Mouse (Mus musculus): Measurements from ENCODE around the gene Atxn1. TPM values are rescaled to one million over a fixed set of nuclear protein-coding genes. Genes with fewer than 3 reads are reported as not detected.

Atxn1 gene
- polyA plus RNA-seq, 1 experiment from 2014 or later, result 9.0 TPM

GRCm38 (mm10) chr13:45571795-45572262, 393.0 kb downstream of the Atxn1 start:
- Histone ChIP-seq H3K9ac (no peak overlapping the region), H3K27ac (peak overlapping the region; percentile 64), H3K27me3 (replicated peaks) (no peaks in the 10 kb centered on the region), H3K9me3 (no peaks in the 10 kb centered on the region), H3K4me2 (peak overlapping the region; percentile 38), H3K4me1 (peaks cover 17% of the 10 kb centered on the region), H3K36me3 (replicated peaks) (no peaks in the 10 kb centered on the region), H3K4me3 (0 out of 2 replicates have a peak overlapping the region, but pooled peaks have one; percentile 12)
- WGBS, result under 1% methylated on average over 6 of the region's 6 CpGs
- peak; percentile 89 for ATAC-seq (replicated peaks)

- Histone ChIP-seq H3K4me1 (peaks cover 13% of the 10 kb centered on the region), H3K9me3 (no peaks in the 10 kb centered on the region), H3K4me3 (no peak overlapping the region), H3K27ac (no peak overlapping the region), H3K9ac (no peak overlapping the region), H3K27me3 (replicated peaks) (no peaks in the 10 kb centered on the region), H3K36me3 (replicated peaks) (no peaks in the 10 kb centered on the region), H3K4me2 (no peak overlapping the region)
- no peak for ATAC-seq (replicated peaks)
- 77% methylated on average over 7 of the region's 7 CpGs for WGBS
These were observed 394.9 kb downstream of the Atxn1 start for GRCm38 (mm10) chr13:45569932-45570331.

GRCm38 (mm10) chr13:45564946-45565345, 399.9 kb downstream of the Atxn1 start:
- Histone ChIP-seq H3K9ac (no peak overlapping the region), H3K27me3 (replicated peaks) (no peaks in the 10 kb centered on the region), H3K9me3 (no peaks in the 10 kb centered on the region), H3K4me3 (no peak overlapping the region), H3K4me2 (no peak overlapping the region), H3K4me1 (no peaks in the 10 kb centered on the region), H3K27ac (no peak overlapping the region), H3K36me3 (replicated peaks) (no peaks in the 10 kb centered on the region)
- no peak for ATAC-seq (replicated peaks)
- 64% methylated on average over 4 of the region's 4 CpGs for WGBS

GRCm38 (mm10) chr13:45562011-45562410, 402.8 kb downstream of the Atxn1 start:
- no peak for ATAC-seq (replicated peaks)
- Histone ChIP-seq H3K4me2 (no peak overlapping the region), H3K4me1 (no peaks in the 10 kb centered on the region), H3K27ac (no peak overlapping the region), H3K27me3 (replicated peaks) (no peaks in the 10 kb centered on the region), H3K9ac (no peak overlapping the region), H3K4me3 (no peak overlapping the region), H3K9me3 (no peaks in the 10 kb centered on the region), H3K36me3 (replicated peaks) (no peaks in the 10 kb centered on the region)
- WGBS, result 71% methylated on average over 9 of the region's 9 CpGs

GRCm38 (mm10) chr13:45560543-45560942, 404.3 kb downstream of the Atxn1 start:
- H3K27me3 ChIP-seq (replicated peaks), result no peaks in the 10 kb centered on the region
- H3K27ac ChIP-seq, result no peak overlapping the region
- H3K9me3 ChIP-seq, result no peaks in the 10 kb centered on the region
- H3K4me2 ChIP-seq, result no peak overlapping the region
- no peaks in the 10 kb centered on the region for H3K4me1 ChIP-seq
- 0 out of 2 replicates have a peak, but pooled peaks cover 2% of the 10 kb centered on the region for H3K36me3 ChIP-seq (replicated peaks)
- no peak overlapping the region for H3K9ac ChIP-seq
- H3K4me3 ChIP-seq, result no peak overlapping the region
- ATAC-seq (replicated peaks), result no peak
- WGBS, result 76% methylated on average over 7 of the region's 7 CpGs

GRCm38 (mm10) chr13:45559258-45559657, 405.6 kb downstream of the Atxn1 start:
- Histone ChIP-seq H3K9ac (no peak overlapping the region), H3K36me3 (replicated peaks) (0 out of 2 replicates have a peak, but pooled peaks cover 2% of the 10 kb centered on the region), H3K4me1 (no peaks in the 10 kb centered on the region), H3K9me3 (no peaks in the 10 kb centered on the region), H3K4me2 (no peak overlapping the region), H3K4me3 (no peak overlapping the region), H3K27ac (no peak overlapping the region), H3K27me3 (replicated peaks) (no peaks in the 10 kb centered on the region)
- ATAC-seq (replicated peaks), result no peak
- 90% methylated on average over 3 of the region's 3 CpGs for WGBS

- Histone ChIP-seq H3K9ac (no peak overlapping the region), H3K36me3 (replicated peaks) (0 out of 2 replicates have a peak, but pooled peaks cover 2% of the 10 kb centered on the region), H3K4me2 (no peak overlapping the region), H3K27ac (no peak overlapping the region), H3K27me3 (replicated peaks) (no peaks in the 10 kb centered on the region), H3K4me3 (no peak overlapping the region), H3K9me3 (no peaks in the 10 kb centered on the region), H3K4me1 (no peaks in the 10 kb centered on the region)
- WGBS, result 63% methylated on average over 4 of the region's 4 CpGs
- ATAC-seq (replicated peaks), result no peak
These were observed 406.4 kb downstream of the Atxn1 start for GRCm38 (mm10) chr13:45558367-45558766.

GRCm38 (mm10) chr13:45553674-45554073, 411.1 kb downstream of the Atxn1 start:
- Histone ChIP-seq H3K27ac (no peak overlapping the region), H3K4me1 (peaks cover 3% of the 10 kb centered on the region; the same call in 1 of the 2 replicates), H3K4me2 (no peak overlapping the region), H3K36me3 (replicated peaks) (0 out of 2 replicates have a peak, but pooled peaks cover 2% of the 10 kb centered on the region), H3K27me3 (replicated peaks) (no peaks in the 10 kb centered on the region), H3K9ac (no peak overlapping the region), H3K9me3 (no peaks in the 10 kb centered on the region), H3K4me3 (no peak overlapping the region)
- WGBS, result 65% methylated on average over 7 of the region's 7 CpGs
- ATAC-seq (replicated peaks), result no peak

GRCm38 (mm10) chr13:45547549-45547948, 417.3 kb downstream of the Atxn1 start:
- Histone ChIP-seq H3K27me3 (replicated peaks) (no peaks in the 10 kb centered on the region), H3K9ac (no peak overlapping the region)

GRCm38 (mm10) chr13:45546946-45547345, 417.9 kb downstream of the Atxn1 start:
- no peak overlapping the region for H3K9ac ChIP-seq
- no peak for ATAC-seq (replicated peaks)
- H3K9me3 ChIP-seq, result no peaks in the 10 kb centered on the region
- H3K4me2 ChIP-seq, result no peak overlapping the region
- H3K4me1 ChIP-seq, result no peaks in the 10 kb centered on the region
- H3K36me3 ChIP-seq (replicated peaks), result no peaks in the 10 kb centered on the region
- no peak overlapping the region for H3K27ac ChIP-seq
- no peaks in the 10 kb centered on the region for H3K27me3 ChIP-seq (replicated peaks)
- WGBS, result 84% methylated on average over 4 of the region's 4 CpGs
- H3K4me3 ChIP-seq, result no peak overlapping the region

More at GRCm38 (mm10) chr13:45547549-45547948, 417.3 kb downstream of the Atxn1 start:
- Histone ChIP-seq H3K4me1 (peaks cover 3% of the 10 kb centered on the region; the same call in 1 of the 2 replicates), H3K4me3 (no peak overlapping the region), H3K9me3 (no peaks in the 10 kb centered on the region), H3K4me2 (no peak overlapping the region), H3K27ac (no peak overlapping the region), H3K36me3 (replicated peaks) (no peaks in the 10 kb centered on the region)
- WGBS, result 84% methylated on average over 5 of the region's 5 CpGs
- no peak for ATAC-seq (replicated peaks)

- no peak overlapping the region for H3K4me3 ChIP-seq
- WGBS, result 88% methylated on average over 13 of the region's 13 CpGs
- no peaks in the 10 kb centered on the region for H3K4me1 ChIP-seq
- no peak overlapping the region for H3K4me2 ChIP-seq
- no peak overlapping the region for H3K9ac ChIP-seq
- H3K36me3 ChIP-seq (replicated peaks), result no peaks in the 10 kb centered on the region
- no peak for ATAC-seq (replicated peaks)
- no peaks in the 10 kb centered on the region for H3K9me3 ChIP-seq
- no peak overlapping the region for H3K27ac ChIP-seq
- no peaks in the 10 kb centered on the region for H3K27me3 ChIP-seq (replicated peaks)
These were observed 418.8 kb downstream of the Atxn1 start for GRCm38 (mm10) chr13:45545974-45546373.

- Histone ChIP-seq H3K27ac (peak overlapping the region; percentile 83), H3K4me3 (peak overlapping the region; percentile 47), H3K36me3 (replicated peaks) (no peaks in the 10 kb centered on the region), H3K9me3 (no peaks in the 10 kb centered on the region), H3K27me3 (replicated peaks) (no peaks in the 10 kb centered on the region), H3K4me2 (peak overlapping the region; percentile 81), H3K4me1 (peaks cover 12% of the 10 kb centered on the region), H3K9ac (peak overlapping the region; percentile 64)
- peak; percentile 95 for ATAC-seq (replicated peaks)
- WGBS, result 4% methylated on average over 10 of the region's 10 CpGs
These were observed 425.6 kb downstream of the Atxn1 start for GRCm38 (mm10) chr13:45539205-45539568.

- Histone ChIP-seq H3K27ac (peak overlapping the region; percentile 83), H3K36me3 (replicated peaks) (no peaks in the 10 kb centered on the region), H3K9me3 (no peaks in the 10 kb centered on the region), H3K9ac (peak overlapping the region; percentile 64), H3K4me1 (peaks cover 12% of the 10 kb centered on the region), H3K27me3 (replicated peaks) (no peaks in the 10 kb centered on the region), H3K4me2 (peak overlapping the region; percentile 81), H3K4me3 (peak overlapping the region; percentile 47)
- ATAC-seq (replicated peaks), result peak; percentile 95
- WGBS, result 30% methylated on average over 10 of the region's 10 CpGs
These were observed 426.1 kb downstream of the Atxn1 start for GRCm38 (mm10) chr13:45538532-45539204.

All from midbrain, embryonic 15.5 days (tissue).